Mouse (Mus musculus) heart, postnatal 36 days (tissue): Measurements from ENCODE around the gene Anxa4. TPM values are rescaled to one million over a fixed set of nuclear protein-coding genes. Genes with fewer than 3 reads are reported as not detected.
A peak's percentile ranks its signal among the peaks of the same experiment; 100 is the strongest.

Experiments used
- DNase-seq, 2 experiments: peaks; one replicate each; pipeline ENCODE4 v3.0.0; 2021 to 2022
- intact Hi-C: fragments of 180-260 bp; cut with DNase I; formaldehyde crosslinking; loops from one replicate; pipeline ENCODE4 v1.15.1; 2025
- total RNA-seq, 2 experiments: library from RNA; stranded (reverse); gene quantifications; 2 replicates each; pipeline ENCODE4 v1.2.3; 2021

Gene Anxa4
- total RNA-seq, 2 experiments from 2014 or later = 36.1 to 42.0 TPM

DNA sequence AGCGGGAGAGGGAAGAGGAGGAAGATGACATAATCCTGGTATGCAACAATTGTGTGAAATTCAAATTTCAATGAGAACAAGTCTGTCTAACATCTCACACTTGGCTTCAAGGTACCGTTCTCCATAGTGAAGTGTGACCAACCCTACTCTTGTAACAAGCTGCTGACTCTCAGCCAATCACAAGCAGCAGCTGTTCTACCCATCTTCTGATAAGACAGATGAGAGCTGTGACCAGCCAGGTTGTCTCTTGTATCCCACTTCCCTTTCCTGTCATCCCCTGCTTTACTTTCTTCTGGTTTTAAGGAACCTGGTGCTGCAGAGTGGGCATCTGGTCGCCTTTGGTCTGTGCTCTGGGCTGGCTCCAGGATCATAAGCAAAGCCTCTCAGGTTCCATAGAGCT lies 25.9 kb downstream of the Anxa4 start:
- intact Hi-C loops = no loop called here
- DNase-seq = no peak

DNA sequence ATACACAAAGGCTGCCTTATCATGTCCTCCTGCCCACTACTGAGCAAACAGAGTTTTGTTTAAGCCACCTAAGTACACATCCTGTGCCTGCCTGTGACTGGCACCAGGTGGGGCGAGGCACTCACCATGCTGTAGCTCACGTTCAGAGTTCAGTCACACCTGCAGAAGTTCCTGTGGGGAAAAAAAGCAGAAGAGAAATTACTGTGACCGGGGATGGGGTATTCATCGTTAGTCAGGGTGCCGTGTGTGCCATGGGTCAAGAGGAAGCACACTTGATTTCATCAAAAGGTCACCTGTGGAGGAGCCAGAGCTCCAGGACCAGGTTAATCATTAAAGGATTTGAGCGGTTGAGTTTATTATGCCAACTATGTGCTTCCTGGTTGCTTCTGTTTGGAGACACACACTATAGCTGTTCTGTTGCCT lies 27.7 kb downstream of the Anxa4 start:
- intact Hi-C loops = no loop called here
- no peak for DNase-seq

DNA sequence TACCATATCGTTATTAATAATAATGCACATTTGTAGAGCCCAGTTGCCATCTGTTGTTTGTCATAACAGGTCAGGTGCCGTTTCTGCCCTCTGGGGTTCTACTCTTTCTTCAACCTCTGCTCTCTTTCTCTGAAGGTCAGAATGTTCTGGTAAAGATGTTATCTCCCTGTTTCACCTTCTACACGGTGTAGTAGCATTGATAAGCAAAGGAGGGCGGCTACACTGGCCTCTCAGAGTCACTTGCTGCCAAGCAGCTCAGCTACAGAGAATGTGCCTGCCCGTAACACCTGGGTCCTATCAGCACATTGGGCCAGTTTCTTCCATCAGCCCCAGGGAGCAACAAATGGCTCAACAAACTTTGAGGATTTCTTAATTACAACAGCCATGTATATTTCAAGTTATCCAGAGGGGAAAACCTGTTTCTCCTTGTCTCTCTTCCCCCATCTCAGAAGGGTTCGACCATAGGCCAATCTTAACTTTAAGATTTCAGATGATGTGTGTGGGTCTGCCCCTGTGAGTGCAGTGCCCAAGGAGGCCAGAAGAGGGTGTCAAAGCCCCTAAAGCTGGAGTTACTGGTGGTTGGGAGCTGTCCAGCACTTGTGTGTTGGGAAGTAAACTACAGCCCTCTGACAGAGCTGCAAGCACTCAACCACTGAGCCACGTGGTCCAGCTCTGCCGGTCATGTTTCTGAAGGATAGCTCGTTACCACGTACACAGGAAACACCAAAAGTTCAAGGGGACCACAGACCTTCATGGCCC lies 39.1 kb downstream of the Anxa4 start:
- intact Hi-C loops = no loop called here
- DNase-seq = no peak

GRCm38 (mm10) chr6:86752843-86753485 lies 40.4 kb downstream of the Anxa4 start:
- intact Hi-C loops = no loop called here
- no peak for DNase-seq

- intact Hi-C loops = no loop called here
- DNase-seq = no peak
Measured at GRCm38 (mm10) chr6:86750961-86751360, 42.4 kb downstream of the Anxa4 start.

- no peak for DNase-seq
- intact Hi-C loops = loop anchor here (5.0 kb wide), 1 partner anchor 172 kb away; no protein-coding TSS in a partner anchor
Measured at GRCm38 (mm10) chr6:86749817-86750216, 43.6 kb downstream of the Anxa4 start.

- DNase-seq = peak; percentile 44 to 50
- intact Hi-C loops = loop anchor here (1.0 to 5.0 kb wide), 2 partner anchors 59 to 175 kb away; no protein-coding TSS in a partner anchor
Measured at GRCm38 (mm10) chr6:86747171-86747570, 46.2 kb downstream of the Anxa4 start.

- intact Hi-C loops = no loop called here
- DNase-seq = no peak
Measured at GRCm38 (mm10) chr6:86740652-86741051, 52.7 kb downstream of the Anxa4 start.

DNA sequence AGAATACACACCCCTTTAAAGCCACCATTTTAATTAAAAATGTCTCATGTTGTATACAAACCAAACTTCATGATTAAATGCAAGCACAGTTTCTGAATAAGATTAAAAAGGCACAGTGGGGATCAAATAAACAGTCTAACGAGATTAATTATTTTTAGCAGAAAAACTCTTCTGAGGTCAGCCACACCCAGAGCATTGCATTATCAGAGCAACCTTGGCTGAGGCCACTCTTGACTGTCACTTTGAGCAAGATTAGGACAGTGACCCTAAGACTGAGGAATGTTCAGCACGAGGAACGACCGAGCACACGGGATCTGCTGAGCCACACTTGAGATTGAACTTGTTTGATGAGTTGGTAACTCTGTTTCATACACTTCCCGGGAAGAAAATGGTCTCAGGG lies 56.6 kb downstream of the Anxa4 start:
- intact Hi-C loops = no loop called here
- no peak for DNase-seq

GRCm38 (mm10) chr6:86736313-86736712 lies 57.1 kb downstream of the Anxa4 start:
- intact Hi-C loops = no loop called here

DNA sequence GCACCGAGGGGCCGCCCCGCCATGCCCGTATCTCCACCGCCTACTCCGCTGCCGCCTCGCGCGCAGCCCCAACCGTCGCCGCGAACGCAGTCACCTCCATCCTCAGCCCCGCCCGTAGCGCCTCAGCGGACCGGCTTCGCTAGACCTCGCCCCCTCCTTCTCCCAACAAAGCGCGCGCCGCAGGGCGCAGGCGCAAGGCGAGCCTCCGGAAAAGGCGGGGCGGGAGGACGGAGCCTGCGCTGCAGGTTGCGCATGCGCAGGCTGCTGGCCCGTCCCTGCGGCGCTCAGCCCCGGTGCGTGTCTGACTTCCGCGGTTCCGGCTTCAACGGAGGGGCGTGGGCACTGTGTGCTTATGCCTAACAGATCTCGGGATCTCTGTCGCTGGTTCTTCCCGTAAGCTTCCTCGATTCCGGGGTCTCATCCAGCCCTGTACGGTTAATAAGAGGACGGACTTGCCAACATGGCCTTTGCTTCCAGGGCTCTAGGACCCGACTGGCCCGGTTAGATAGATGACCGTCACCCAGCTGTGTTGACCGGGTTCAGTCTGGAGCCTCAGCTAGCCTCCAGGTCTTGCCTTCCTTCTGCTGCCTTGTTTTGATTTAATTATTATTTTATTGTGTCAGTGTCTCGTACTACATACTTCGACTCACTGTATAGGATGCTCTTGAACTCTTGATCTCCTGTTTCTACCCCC lies 60.1 kb downstream of the Anxa4 start, which contains the start of gene Gmcl1:
TSS of gene Gmcl1 (minus strand) at position 201 of the 694 bp plus-strand sequence.
- peak; percentile 93 to 94 for DNase-seq
- intact Hi-C loops = no loop called here

More at GRCm38 (mm10) chr6:86736313-86736712, 57.1 kb downstream of the Anxa4 start:
- no peak for DNase-seq

DNA sequence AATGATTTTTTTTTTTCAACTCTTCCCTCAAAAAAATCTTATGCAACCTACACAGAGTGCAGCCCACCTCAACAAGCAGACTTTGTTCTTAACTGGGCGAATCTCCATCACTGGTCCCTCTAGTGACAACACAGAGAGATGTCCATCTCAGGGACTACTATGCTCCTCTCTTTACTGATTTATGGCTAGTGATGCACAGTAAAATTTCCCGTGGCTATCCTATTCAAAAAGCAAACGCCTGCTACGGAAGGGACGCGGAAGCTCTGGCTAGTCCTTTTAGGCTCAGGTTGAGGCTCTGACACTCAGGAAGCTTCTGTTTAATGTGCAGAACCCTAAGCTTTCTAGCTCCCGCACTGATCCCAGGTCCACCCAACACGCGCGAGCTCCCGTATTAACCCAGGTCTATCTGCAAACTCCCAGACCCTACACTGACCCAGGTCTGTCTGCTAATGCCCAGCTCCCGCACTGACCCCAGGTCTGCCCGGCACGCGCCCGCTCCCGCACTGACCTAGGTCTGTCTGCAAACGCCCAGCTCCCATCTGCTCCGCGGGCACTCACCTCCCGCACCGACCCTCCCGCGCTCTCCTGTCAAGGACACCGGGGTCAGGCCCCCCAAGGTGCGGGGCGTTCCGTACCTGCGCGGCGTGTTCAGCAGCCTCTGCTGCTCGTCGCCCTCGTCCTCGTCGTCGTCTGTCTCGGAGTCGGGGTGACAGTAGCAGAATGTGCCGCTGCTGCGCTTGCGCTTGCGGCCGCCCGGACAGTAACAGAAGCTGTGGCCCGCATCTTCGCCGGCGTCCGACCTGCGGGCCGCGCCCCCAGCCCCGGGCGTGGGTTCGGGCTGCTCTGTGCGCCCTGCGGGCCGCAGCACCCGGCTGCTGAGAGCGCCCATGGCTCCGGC lies 60.9 kb downstream of the Anxa4 start:
- DNase-seq = no peak
- intact Hi-C loops = no loop called here

DNA sequence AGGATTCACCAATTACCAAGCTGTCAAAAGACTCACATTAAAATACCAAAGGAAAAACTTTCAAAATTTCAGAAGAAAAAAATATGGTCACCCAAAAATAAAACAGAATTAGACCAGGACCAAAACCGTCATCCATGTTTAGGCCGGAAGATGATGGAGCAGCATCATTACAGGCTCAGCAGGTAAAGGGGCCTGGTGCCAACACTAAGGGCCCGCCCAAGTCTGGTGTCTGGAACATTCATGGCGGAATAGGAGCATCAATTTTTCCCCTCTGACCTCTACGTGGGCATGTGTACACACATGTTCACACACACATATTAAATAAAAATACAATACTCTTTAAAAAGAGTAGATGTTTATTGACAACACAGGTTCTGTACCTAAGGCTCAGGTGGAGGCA lies 64.7 kb downstream of the Anxa4 start:
- no peak for DNase-seq
- intact Hi-C loops = no loop called here

DNA sequence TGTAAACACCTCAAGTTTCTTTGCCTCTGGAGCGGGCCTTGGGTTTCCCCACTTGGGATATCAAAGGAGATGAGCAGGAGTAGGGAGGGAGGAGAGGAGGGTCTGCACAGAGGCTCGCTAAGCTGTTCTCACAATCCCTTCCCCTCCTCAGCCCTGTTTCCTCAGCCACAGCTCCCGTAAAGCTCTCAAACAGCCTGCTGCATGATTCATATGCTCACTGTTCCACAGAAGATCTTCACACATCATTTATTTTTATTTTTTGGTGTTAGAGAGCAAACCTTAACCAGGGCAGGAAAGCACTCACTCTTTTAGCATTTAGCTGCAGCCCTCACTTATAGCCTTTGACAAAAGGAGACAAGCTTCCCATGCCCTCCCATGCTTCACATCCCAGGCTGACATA lies 71.4 kb downstream of the Anxa4 start:
- DNase-seq = no peak
- intact Hi-C loops = no loop called here

DNA sequence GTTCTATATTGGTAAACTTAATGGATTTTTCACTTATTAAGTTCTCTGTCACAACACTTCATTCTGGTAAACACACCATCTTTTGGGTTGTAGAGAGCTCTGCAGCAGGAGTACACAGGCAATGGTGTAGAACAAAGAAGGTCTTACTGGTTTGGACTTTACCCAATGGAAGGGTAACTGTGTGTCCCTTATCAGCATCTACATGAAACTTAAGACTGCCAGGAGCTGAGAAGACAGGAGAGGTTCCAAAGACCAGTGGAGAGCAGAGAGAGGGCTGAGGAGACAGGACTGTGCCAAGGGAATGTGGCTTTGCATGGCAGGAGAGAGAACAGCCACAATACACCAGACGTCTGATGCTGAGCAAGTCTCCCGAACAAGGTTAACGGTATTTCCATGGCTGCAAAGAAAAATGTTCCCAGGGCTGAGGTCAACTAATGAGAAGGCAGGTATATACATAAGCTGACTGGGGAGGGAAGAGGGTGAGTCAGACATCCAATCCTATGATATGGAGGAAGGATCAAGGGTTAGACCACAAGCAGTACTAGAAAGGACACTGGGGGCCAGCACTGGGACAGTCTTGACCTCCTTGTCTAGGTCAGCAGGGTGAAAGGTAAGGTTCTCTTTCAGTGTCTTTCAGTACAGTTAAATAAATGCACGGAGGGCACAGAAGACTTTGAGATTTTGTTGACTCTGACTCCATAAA lies 85.2 kb downstream of the Anxa4 start:
- no peak for DNase-seq
- intact Hi-C loops = no loop called here

DNA sequence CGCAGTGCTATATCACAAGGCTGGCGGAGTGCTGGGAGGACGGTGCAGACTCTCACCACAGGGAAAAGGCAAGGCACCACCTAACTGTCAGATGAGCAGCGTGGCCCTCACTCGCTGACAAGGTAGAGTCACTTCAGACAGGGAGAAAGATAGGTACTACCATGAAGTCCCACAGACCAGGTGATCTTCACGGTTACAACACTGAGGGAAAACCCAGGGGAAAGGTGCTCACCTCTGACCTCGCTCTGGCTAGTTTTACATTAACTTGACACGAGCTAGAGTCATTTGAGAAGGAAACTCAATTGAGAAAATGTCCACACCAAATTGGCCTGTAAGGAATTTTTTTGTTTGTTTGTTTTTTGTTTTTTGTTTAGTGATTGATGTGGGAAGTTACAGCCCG lies 90.8 kb downstream of the Anxa4 start:
- DNase-seq = no peak
- intact Hi-C loops = no loop called here

GRCm38 (mm10) chr6:86697903-86698302 lies 95.5 kb downstream of the Anxa4 start:
- intact Hi-C loops = no loop called here
- DNase-seq = no peak

- DNase-seq = no peak
- intact Hi-C loops = no loop called here
Measured at GRCm38 (mm10) chr6:86696213-86696612, 97.2 kb downstream of the Anxa4 start.

- peak; percentile 37 to 55 for DNase-seq
- intact Hi-C loops = no loop called here
Measured at GRCm38 (mm10) chr6:86694465-86694864, 98.9 kb downstream of the Anxa4 start.

GRCm38 (mm10) chr6:86689671-86690070 lies 103.7 kb downstream of the Anxa4 start:
- intact Hi-C loops = no loop called here
- DNase-seq = no peak
